Mouse (Mus musculus) lung, postnatal 14 days (tissue): ENCODE results near the gene B830017H08Rik.

Source experiments
- DNase-seq: peaks from one replicate; pipeline ENCODE4 v3.0.0; 2021

B830017H08Rik gene

DNA sequence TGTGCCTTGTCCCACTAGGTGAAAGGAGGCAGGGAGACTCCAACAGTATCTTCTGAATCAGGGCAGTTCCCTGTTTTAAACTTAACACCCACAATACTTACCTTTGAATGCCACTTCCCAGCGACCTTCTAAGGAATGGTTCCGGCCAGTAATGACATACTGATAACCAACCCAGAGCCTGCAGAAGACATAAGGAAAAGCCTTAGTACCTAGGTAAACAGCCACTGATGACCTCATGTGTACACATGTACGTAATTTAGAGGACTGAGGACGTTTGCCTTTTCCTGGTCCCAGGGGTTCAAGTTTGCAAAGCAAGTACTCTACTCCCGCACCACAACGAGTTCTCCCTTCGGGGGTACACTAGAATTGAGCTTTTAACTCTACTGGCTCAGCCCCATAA is 24.2 kb downstream of the B830017H08Rik start:
- DNase-seq: no peak

DNA sequence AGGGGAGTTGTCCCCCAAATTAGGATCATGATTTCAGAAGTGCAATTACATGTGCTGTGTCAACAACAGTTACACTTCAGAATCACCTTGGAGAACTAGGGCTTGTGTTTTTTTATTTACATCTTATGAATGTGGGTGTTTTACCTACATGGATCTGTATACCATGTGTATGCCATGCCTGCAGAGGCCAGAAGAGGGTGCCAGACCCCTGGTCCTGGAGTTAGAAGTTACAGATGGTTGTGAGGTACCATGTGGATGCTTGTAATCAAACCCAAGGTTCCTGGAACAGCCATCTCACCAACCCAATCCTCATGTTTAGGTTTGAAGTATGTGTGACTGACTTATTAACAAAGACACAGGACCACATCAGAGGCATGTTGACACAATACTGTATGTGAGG is 25.7 kb downstream of the B830017H08Rik start:
- peak; percentile 28 for DNase-seq

DNA sequence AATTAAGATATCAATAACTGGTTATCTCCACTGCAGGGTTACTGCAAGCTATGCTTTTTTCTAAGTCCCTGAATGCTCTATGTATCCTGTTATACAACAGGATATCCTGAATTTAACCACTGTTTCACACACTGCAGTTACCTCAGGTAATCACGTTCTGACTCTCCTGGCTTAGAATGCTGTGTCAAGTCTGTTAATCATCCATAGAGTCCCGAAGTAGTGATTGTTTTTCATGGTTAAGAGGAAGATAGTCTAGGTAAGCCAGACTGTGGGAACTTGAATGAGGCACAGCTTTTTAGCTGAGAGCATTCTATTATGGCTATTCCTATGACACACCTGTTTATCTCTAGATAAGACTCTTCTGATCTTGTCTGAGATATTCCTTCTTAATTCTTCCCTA is 32.4 kb downstream of the B830017H08Rik start:
- DNase-seq: no peak

DNA sequence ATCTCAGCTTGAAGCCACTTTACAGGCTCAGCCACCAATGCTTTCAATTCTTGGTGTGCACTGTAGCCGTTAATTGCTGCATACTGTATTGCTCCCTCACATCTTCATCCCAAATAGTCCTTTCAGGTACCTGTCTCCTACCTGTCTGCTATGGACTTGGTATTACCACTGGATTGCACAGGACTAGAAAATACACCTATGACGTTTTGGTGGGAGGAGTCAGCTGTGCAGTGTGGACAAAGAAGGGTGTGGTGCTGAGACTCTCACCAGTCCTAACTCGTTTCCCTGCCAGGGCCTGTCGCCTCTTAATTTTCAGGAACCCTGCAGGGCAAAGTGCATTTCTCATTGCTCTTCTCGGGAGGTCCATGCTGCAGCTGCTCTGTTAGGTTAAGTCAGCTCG is 32.8 kb downstream of the B830017H08Rik start:
- DNase-seq: no peak

DNA sequence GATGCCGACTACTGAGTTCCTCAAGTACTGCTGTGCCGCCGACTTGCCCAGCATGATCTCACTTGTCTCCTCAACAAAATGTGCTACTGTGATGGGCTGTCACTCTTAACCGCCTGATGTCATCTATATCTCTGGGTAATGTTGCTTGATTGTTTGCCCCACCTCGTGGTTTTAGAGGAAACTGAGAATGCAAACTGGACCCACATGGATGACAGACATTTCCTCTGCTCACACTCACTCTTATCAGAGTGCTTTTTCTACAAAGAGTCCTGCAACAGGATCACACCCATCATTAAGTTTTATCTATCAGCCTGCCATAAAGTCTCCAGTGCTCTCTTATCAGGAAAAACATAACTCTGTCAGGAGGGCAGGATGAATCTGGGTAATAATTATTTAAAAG is 38.3 kb downstream of the B830017H08Rik start:
- no peak for DNase-seq

DNA sequence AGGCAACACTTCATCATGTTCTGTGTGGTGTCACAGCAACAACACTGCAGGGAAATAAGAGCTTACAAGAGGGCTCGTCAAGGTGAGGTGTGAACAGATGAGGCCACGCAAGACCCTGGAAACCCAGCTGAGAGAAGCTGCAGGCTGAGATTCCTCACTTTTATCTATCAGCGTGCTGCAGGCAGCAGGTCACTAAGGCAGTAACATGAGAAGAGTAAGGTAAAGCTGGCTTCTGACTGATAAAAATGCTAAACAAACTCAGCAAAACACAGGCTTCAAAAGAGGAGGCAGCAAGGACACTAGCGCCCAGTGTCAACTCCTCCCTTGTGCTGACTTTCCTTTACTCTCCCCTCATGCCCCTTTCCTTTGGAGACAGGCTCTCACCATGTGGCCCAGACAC is 40.1 kb downstream of the B830017H08Rik start:
- no peak for DNase-seq

DNA sequence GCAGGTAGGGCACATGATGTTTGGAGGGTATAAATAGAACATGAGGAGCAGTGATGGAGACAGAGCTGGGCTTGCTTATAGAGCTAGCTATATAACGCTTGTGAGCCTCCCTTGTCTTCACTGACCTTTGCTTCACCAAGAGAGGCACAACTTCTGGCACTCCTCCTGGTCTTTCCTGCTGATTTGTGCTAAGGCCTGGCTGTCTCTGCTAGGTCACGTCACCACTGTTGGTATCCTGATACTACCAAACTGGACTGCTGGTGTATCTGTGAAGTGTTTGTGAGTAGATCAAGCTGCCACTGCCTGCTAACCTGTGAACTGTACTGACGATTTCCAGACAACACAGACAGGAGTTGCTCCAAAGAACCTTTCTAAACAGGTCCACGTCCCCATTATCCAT is 42.3 kb downstream of the B830017H08Rik start:
- no peak for DNase-seq

DNA sequence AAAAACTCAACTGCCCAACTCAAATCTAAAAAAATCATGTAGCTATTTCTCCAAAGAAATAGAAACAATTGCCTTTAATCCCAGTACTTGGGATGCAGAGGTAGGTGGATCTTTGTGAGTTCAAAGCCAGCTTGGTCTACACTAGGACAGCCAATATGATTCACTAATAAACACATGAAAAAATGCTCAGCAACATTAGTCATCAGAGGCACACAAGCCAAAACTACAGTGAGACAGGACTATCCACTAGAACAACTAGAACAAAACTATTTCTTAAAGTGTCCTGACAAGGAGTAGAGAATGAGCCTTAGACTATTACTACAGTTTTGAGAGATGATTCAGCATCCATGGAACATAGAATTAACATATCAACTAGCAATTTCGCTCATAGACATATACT is 43.2 kb downstream of the B830017H08Rik start:
- DNase-seq: no peak

DNA sequence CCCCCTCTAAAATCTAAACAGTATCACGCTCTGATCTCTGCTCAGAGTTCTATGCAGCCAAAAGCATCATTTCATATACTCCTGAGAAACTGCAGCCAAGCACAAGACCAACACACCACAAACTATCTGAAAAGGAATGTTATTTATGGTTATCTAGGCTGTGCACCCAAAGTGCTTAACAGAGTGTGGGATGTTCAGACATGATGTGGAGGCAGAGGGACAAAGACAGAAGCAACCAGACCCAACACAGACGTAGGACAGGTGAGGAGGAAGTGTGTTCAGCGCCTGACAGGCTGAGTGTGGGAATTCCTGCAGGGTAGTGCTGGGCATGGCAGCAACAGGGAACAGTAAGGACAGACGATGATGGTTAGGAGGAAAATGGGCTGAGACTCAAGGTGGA is 46.6 kb downstream of the B830017H08Rik start:
- DNase-seq: no peak

DNA sequence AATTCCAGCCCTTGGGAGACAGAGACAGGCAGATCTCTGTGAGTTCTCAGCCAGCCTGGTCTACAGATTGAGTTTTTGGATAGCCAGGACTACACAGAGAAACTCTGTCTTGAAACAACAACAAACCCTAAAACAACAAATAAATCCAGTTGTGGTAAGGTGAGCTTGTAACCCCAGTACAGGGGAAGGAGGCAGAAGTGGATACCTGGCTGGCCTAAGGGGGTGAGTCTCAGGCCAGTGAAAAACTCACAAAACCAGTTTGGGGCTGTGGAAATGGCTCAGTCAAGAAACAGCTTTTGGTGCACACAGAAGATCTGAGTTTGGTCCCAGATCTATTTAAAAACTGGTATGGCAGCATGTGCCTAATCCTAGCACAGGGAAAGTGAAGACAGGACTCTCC is 49.3 kb downstream of the B830017H08Rik start:
- no peak for DNase-seq

DNA sequence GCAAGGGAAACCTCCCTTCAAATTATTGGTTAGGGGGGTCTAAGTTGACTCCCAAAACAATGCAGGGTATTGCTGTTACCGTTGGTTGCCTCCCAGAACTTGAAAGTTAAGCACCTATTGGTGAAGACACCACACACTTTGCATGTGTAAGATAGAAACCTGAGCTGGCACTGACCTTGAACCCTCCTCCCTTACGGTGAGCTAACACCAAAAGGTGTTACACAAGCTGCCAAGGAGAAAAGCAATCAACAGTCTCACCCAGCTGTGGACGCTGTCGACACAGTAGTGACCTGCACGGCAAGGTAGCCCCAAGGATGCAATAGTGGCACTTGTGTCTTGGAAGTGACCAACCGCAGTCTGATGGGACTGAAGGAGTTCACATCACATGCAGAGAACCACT is 51.2 kb downstream of the B830017H08Rik start:
- no peak for DNase-seq
